Mouse (Mus musculus) liver, embryonic 13.5 days (tissue): ENCODE results near the gene Syk. TPM values are rescaled to one million over a fixed set of nuclear protein-coding genes. Genes with fewer than 3 reads are reported as not detected.

ENCODE experiments used
- ATAC-seq: fragments of 200-750 bp; cut with Nextera tagmentation; 2 replicates; pipeline ENCODE4 v1.8.0; 2017; ENCODE audit warnings: low read depth, mild to moderate bottlenecking, moderate number of reproducible peaks, moderate library complexity
- DNase-seq: peaks from one replicate; pipeline ENCODE4 v3.0.0; 2022
- H3K27ac ChIP-seq: fragments of 300-500 bp; sonication (generic); 2 replicates; pipeline ENCODE4 v1.5.1; 2015; ENCODE audit warnings: moderate library complexity, mild to moderate bottlenecking, inconsistent platforms
- H3K27me3 ChIP-seq: fragments of 300-500 bp; sonication (generic); 2 replicates; pipeline ENCODE4 v1.6.1; 2015; ENCODE audit warnings: mild to moderate bottlenecking, inconsistent platforms
- H3K36me3 ChIP-seq: fragments of 300-500 bp; sonication (generic); 2 replicates; pipeline ENCODE4 v1.6.1; 2015; ENCODE audit warnings: mild to moderate bottlenecking, inconsistent platforms
- H3K4me1 ChIP-seq: fragments of 300-500 bp; sonication (generic); replicated peaks from 2 replicates; pipeline ENCODE4 v1.6.1; 2015; ENCODE audit warnings: inconsistent platforms
- H3K4me2 ChIP-seq: fragments of 300-500 bp; sonication (generic); 2 replicates; pipeline ENCODE4 v1.6.1; 2015; ENCODE audit warnings: inconsistent platforms, mild to moderate bottlenecking, moderate library complexity
- H3K4me3 ChIP-seq: fragments of 300-500 bp; sonication (generic); replicated peaks from 2 replicates; pipeline ENCODE4 v1.5.1; 2015; ENCODE audit warnings: mild to moderate bottlenecking, inconsistent platforms
- H3K9ac ChIP-seq: fragments of 300-500 bp; sonication (generic); 2 replicates; pipeline ENCODE4 v1.6.1; 2015; ENCODE audit warnings: mild to moderate bottlenecking, inconsistent platforms
- H3K9me3 ChIP-seq: fragments of 300-500 bp; sonication (generic); replicated peaks from 2 replicates; pipeline ENCODE4 v1.6.1; 2016; ENCODE audit warnings: inconsistent platforms
- WGBS: fragments of 180-500 bp; shearing (Covaris S2); methylation state at CpG from one replicate; pipeline ENCODE4 v1.1.7; 2015; ENCODE audit not compliant: insufficient replicate concordance; 5-methylcytosine and 5-hydroxymethylcytosine counted together
- polyA plus RNA-seq: library from polyadenylated mRNA; unstranded; fragments of >200 nt; fragmentation: Nextera tagmentation; extraction: Ambion mirVana; gene quantifications from 2 replicates; pipeline ENCODE4 v1.2.1, GENCODE M21; 2015

The Syk gene
- polyA plus RNA-seq, 1 experiment from 2014 or later = 4.4 TPM

GRCm38 (mm10) chr13:52690425-52690824 is 107.5 kb downstream of the Syk start:
- H3K36me3 ChIP-seq = no peaks in the 10 kb centered on the region
- H3K4me1 ChIP-seq = no peaks in the 10 kb centered on the region
- H3K4me3 ChIP-seq = no peak overlapping the region
- H3K4me2 ChIP-seq = no peak overlapping the region
- H3K9me3 ChIP-seq = no peaks in the 10 kb centered on the region
- ATAC-seq (no peak), DNase-seq (no peak)
- no peak overlapping the region for H3K27ac ChIP-seq
- no peak overlapping the region for H3K9ac ChIP-seq
- 53% methylated on average over 13 of the region's 13 CpGs for WGBS
- H3K27me3 ChIP-seq = no peaks in the 10 kb centered on the region

GRCm38 (mm10) chr13:52692311-52692710 is 109.3 kb downstream of the Syk start:
- Histone ChIP-seq H3K4me3 (no peak overlapping the region), H3K27ac (no peak overlapping the region), H3K9me3 (no peaks in the 10 kb centered on the region), H3K36me3 (no peaks in the 10 kb centered on the region), H3K4me1 (no peaks in the 10 kb centered on the region), H3K4me2 (no peak overlapping the region), H3K9ac (no peak overlapping the region), H3K27me3 (no peaks in the 10 kb centered on the region)
- ATAC-seq = no peak
- DNase-seq = no peak
- 53% methylated on average over 6 of the region's 6 CpGs for WGBS

GRCm38 (mm10) chr13:52694857-52695256 is 111.9 kb downstream of the Syk start:
- Histone ChIP-seq H3K9me3 (no peaks in the 10 kb centered on the region), H3K4me3 (no peak overlapping the region), H3K27me3 (no peaks in the 10 kb centered on the region), H3K36me3 (no peaks in the 10 kb centered on the region), H3K27ac (no peak overlapping the region), H3K9ac (no peak overlapping the region), H3K4me1 (no peaks in the 10 kb centered on the region), H3K4me2 (no peak overlapping the region)
- DNase-seq = no peak
- WGBS = 54% methylated on average over 6 of the region's 6 CpGs
- no peak for ATAC-seq

Other genes with a start within 250 kb of the Syk start
- gene Diras2, start 51.9 kb upstream of the Syk start, polyA plus RNA-seq = 0.02 and 0.09 TPM in 2 replicates